ENCODE assay signal across 17 mouse cellular contexts in the genomic region with DNA sequence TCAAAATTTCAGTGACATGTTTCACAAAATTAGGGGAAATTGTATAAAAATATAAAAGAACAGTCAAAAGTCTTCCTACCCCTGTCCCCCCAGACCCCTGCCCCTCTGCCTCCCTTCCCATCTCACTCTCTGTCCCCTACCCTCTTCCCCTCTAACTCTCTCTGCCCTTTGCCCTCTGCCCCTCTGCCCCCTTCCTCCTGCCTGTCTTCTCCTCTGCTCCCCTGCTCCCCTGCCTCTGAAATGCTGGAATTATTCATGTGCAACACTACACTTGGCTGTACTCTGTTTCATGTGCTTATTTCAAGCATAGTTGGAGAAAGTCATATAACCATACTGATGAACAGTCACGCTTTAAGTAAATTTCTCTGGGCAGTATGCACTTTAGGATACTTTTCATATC.
"Had no signal": no experiment of that assay in that cellular context is flagged by ENCODE, and none has a peak within 500 bp of the region (broad histone marks: within the 10 kb centered on the region; RNA-seq: fewer than 3 reads in every experiment).

No protein-coding gene starts in this region.

- H3K9me3 ChIP-seq: lung, embryonic 15.5 days; megakaryocyte, embryonic 14.5 days; midbrain, embryonic 13.5 days; midbrain, embryonic 15.5 days; neural tube, embryonic 12.5 days had no signal

- DNase-seq: lung, adult 2 months; lung, postnatal 14 days; lung, postnatal 36 days; right cerebral cortex, postnatal 14 days; right cerebral cortex, postnatal 4 days; spleen, adult 18-20 months; thymus, adult 18-20 months; thymus, postnatal 14 days; thymus, postnatal 36 days had no signal

- H3K4me1 ChIP-seq: lung, embryonic 15.5 days; midbrain, embryonic 13.5 days; midbrain, embryonic 15.5 days; neural tube, embryonic 12.5 days had no signal

- H3K27me3 ChIP-seq: lung, embryonic 15.5 days; megakaryocyte, embryonic 14.5 days; midbrain, embryonic 13.5 days; midbrain, embryonic 15.5 days; neural tube, embryonic 12.5 days had no signal

- H3K27ac ChIP-seq: lung, embryonic 15.5 days; macrophage; midbrain, embryonic 13.5 days; midbrain, embryonic 15.5 days; neural tube, embryonic 12.5 days had no signal

- H3K36me3 ChIP-seq: lung, embryonic 15.5 days; midbrain, embryonic 13.5 days; midbrain, embryonic 15.5 days; neural tube, embryonic 12.5 days had no signal

- H3K9ac ChIP-seq: lung, embryonic 15.5 days; midbrain, embryonic 13.5 days; midbrain, embryonic 15.5 days; neural tube, embryonic 12.5 days had no signal

- H3K4me3 ChIP-seq: lung, embryonic 15.5 days; megakaryocyte, embryonic 14.5 days; midbrain, embryonic 13.5 days; midbrain, embryonic 15.5 days; neural tube, embryonic 12.5 days had no signal

- H3K4me2 ChIP-seq: lung, embryonic 15.5 days; midbrain, embryonic 11.5 days; midbrain, embryonic 13.5 days; midbrain, embryonic 15.5 days; neural tube, embryonic 12.5 days had no signal

- ATAC-seq: lung, postnatal 0 days; midbrain, embryonic 13.5 days; midbrain, embryonic 15.5 days had no signal
